Mouse (Mus musculus): ENCODE measurements around the gene Mrrf.

DNA sequence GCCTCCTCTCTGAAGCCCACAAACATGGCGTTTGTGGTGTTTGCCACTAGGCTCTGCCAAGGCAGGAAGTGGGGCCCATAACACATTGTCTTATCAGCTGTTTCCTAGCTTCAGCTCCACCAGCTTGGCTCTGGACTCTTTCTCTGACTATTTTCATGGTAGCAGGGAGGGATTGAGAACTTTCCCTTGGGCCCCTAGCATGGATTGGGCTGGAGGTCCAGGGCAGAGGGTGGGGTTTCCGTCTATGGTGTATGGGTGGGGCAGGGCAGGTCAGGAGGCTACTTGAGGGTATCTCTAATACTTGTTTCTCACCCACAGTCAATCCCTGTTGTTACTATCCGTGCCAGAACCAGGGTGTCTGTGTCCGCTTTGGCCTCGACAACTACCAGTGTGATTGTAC lies 100.7 kb downstream of the Mrrf start:
- TF ChIP-seq CTCF (IDR thresholded peaks at IDR 0.05) (no peak), POLR2A (IDR thresholded peaks at IDR 0.05; ENCODE audit: insufficient read depth, low read depth, low read length) (no peak)
